Mouse (Mus musculus) CH12.LX (cell line): Measurements from ENCODE around the gene Slc35f2. TPM values are rescaled to one million over a fixed set of nuclear protein-coding genes. Genes with fewer than 3 reads are reported as not detected.

Experiments
- DNase-seq: peaks from one replicate; pipeline ENCODE4 v3.0.0-alpha.2; 2013; ENCODE audit errors: extremely low read depth
- H3K27ac ChIP-seq: 2 replicates; pipeline ENCODE4 v1.5.1; 2012; ENCODE audit warnings: low read depth, mild to moderate bottlenecking, control low read depth, moderate library complexity; ENCODE audit not compliant: insufficient read depth
- H3K27me3 ChIP-seq: replicated peaks from 2 replicates; pipeline ENCODE3; 2012; ENCODE audit warnings: inconsistent platforms
- H3K36me3 ChIP-seq, 2 experiments: replicated peaks in 1 of 2; 2 replicates each; pipeline versions ENCODE3 to v1.6.1; 2012; ENCODE audit warnings: inconsistent platforms in 1 of 2, low read length in 1 of 2, mild to moderate bottlenecking in 1 of 2, mixed read lengths in 1 of 2, moderate library complexity in 1 of 2; ENCODE audit not compliant: control insufficient read depth in 1 of 2, insufficient read depth in 1 of 2
- H3K4me1 ChIP-seq, 2 experiments: 2 replicates each; pipeline ENCODE4 v1.6.1; 2012; ENCODE audit warnings: inconsistent platforms in 1 of 2, moderate library complexity in 1 of 2; ENCODE audit not compliant: insufficient read depth in 2 of 2, control insufficient read depth in 1 of 2
- H3K4me2 ChIP-seq: 2 replicates; pipeline ENCODE4 v1.6.1; 2012; ENCODE audit warnings: low read depth, mild to moderate bottlenecking, control low read depth; ENCODE audit not compliant: poor library complexity, insufficient read depth, severe bottlenecking
- H3K4me3 ChIP-seq, 3 experiments: fragments of 150-350 bp in 1 of 3; sonication (generic) in 1 of 3; replicated peaks in 1 of 3; 2 replicates each; pipeline versions ENCODE3 to v1.5.1; 2011 to 2012; ENCODE audit warnings: low read depth in 2 of 3, low read length in 2 of 3, mild to moderate bottlenecking in 2 of 3, moderate library complexity in 2 of 3, control low read depth in 1 of 3, improper control_type of control experiment in 1 of 3, inconsistent platforms in 1 of 3, mixed read lengths in 1 of 3; ENCODE audit not compliant: poor library complexity in 1 of 3
- H3K79me2 ChIP-seq: replicated peaks from 2 replicates; pipeline ENCODE4 v1.6.1; 2012; ENCODE audit warnings: mild to moderate bottlenecking, moderate library complexity; ENCODE audit not compliant: control insufficient read depth, poor library complexity, insufficient read depth, severe bottlenecking; ENCODE audit errors: extremely low read depth
- H3K9ac ChIP-seq: 2 replicates; pipeline ENCODE4 v1.6.1; 2012; ENCODE audit warnings: low read depth, mild to moderate bottlenecking, control low read depth, moderate library complexity; ENCODE audit not compliant: insufficient read depth
- H3K9me3 ChIP-seq: replicated peaks from 2 replicates; pipeline ENCODE3; 2012; ENCODE audit warnings: low read length, inconsistent platforms, mixed read lengths
- BHLHE40 ChIP-seq: IDR thresholded peaks from 2 replicates; pipeline ENCODE4 v1.6.1; 2011; ENCODE audit warnings: mild to moderate bottlenecking, low read depth, low read length, improper control_type of control experiment
- CHD2 ChIP-seq: IDR thresholded peaks from 2 replicates; pipeline ENCODE4 v1.6.1; 2011; ENCODE audit warnings: low read length, improper control_type of control experiment
- CTCF ChIP-seq, 2 experiments: IDR thresholded peaks in 1 of 2; conservative IDR thresholded peaks in 1 of 2; 2 replicates each; pipeline ENCODE4 v1.5.1; 2011 to 2012; ENCODE audit warnings: low read depth in 2 of 2, low read length in 2 of 2, improper control_type of control experiment in 1 of 2, inconsistent platforms in 1 of 2, mild to moderate bottlenecking in 1 of 2, moderate library complexity in 1 of 2
- E2F4 ChIP-seq: IDR thresholded peaks from 2 replicates; pipeline ENCODE4 v1.6.1; 2011; ENCODE audit warnings: low read depth, low read length, improper control_type of control experiment; ENCODE audit not compliant: insufficient replicate concordance
- ELF1 ChIP-seq: IDR thresholded peaks from 2 replicates; pipeline ENCODE4 v1.6.1; 2014; ENCODE audit warnings: low read depth, mild to moderate bottlenecking, inconsistent platforms, low read length, improper control_type of control experiment
- ETS1 ChIP-seq: conservative IDR thresholded peaks from 2 replicates; pipeline ENCODE4 v1.6.1; 2012; ENCODE audit warnings: low read depth, mild to moderate bottlenecking, inconsistent platforms, low read length, improper control_type of control experiment, moderate library complexity
- GABPA ChIP-seq: IDR thresholded peaks from 2 replicates; pipeline ENCODE4 v1.6.1; 2012; ENCODE audit warnings: low read depth, low read length, improper control_type of control experiment, inconsistent platforms; ENCODE audit not compliant: insufficient replicate concordance
- IRF4 ChIP-seq: IDR thresholded peaks from 2 replicates; pipeline ENCODE4 v1.6.1; 2014; ENCODE audit warnings: low read depth, mild to moderate bottlenecking, inconsistent platforms, low read length, improper control_type of control experiment
- JUN ChIP-seq: IDR thresholded peaks from 2 replicates; pipeline ENCODE4 v1.6.1; 2011; ENCODE audit warnings: low read depth, mild to moderate bottlenecking, low read length, improper control_type of control experiment, moderate library complexity; ENCODE audit not compliant: insufficient read depth
- KAT2A ChIP-seq: IDR thresholded peaks from 2 replicates; pipeline ENCODE4 v1.6.1; 2012; ENCODE audit warnings: low read length, improper control_type of control experiment, inconsistent platforms; ENCODE audit not compliant: insufficient replicate concordance
- MAX ChIP-seq: IDR thresholded peaks from 2 replicates; pipeline ENCODE4 v1.6.1; 2011; ENCODE audit warnings: low read length, improper control_type of control experiment
- MAZ ChIP-seq: IDR thresholded peaks from 2 replicates; pipeline ENCODE4 v1.6.1; 2012; ENCODE audit warnings: low read depth, mild to moderate bottlenecking, inconsistent platforms, low read length, improper control_type of control experiment, moderate library complexity
- MYC ChIP-seq: IDR thresholded peaks from 2 replicates; pipeline ENCODE4 v1.6.1; 2011; ENCODE audit warnings: low read depth, mild to moderate bottlenecking, improper control_type of control experiment, low read length
- POLR2A ChIP-seq: IDR thresholded peaks from 2 replicates; pipeline ENCODE4 v1.6.1; 2011; ENCODE audit warnings: low read depth, mild to moderate bottlenecking, improper control_type of control experiment, low read length
- POLR2AphosphoS2 ChIP-seq: IDR thresholded peaks from 2 replicates; pipeline ENCODE4 v1.6.1; 2011; ENCODE audit warnings: low read depth, low read length, improper control_type of control experiment
- RAD21 ChIP-seq: IDR thresholded peaks from 2 replicates; pipeline ENCODE4 v1.6.1; 2011; ENCODE audit warnings: low read depth, mild to moderate bottlenecking, low read length, improper control_type of control experiment, moderate library complexity
- RCOR1 ChIP-seq: conservative IDR thresholded peaks from 2 replicates; pipeline ENCODE4 v1.6.1; 2012; ENCODE audit warnings: low read depth, mild to moderate bottlenecking, inconsistent platforms, low read length, improper control_type of control experiment
- SMC3 ChIP-seq: IDR thresholded peaks from 2 replicates; pipeline ENCODE4 v1.6.1; 2011; ENCODE audit warnings: low read depth, low read length, improper control_type of control experiment
- TCF12 ChIP-seq: IDR thresholded peaks from 2 replicates; pipeline ENCODE4 v1.6.1; 2014; ENCODE audit warnings: low read depth, mild to moderate bottlenecking, inconsistent platforms, low read length, improper control_type of control experiment
- UBTF ChIP-seq: IDR thresholded peaks from 2 replicates; pipeline ENCODE4 v1.6.1; 2012; ENCODE audit warnings: low read depth, mild to moderate bottlenecking, inconsistent platforms, low read length, improper control_type of control experiment, moderate library complexity
- USF1 ChIP-seq: IDR thresholded peaks from 2 replicates; pipeline ENCODE4 v1.6.1; 2014; ENCODE audit warnings: low read depth, mild to moderate bottlenecking, inconsistent platforms, low read length, improper control_type of control experiment
- USF2 ChIP-seq: conservative IDR thresholded peaks from 2 replicates; pipeline ENCODE4 v1.6.1; 2011; ENCODE audit warnings: low read depth, low read length, improper control_type of control experiment
- ZKSCAN1 ChIP-seq: IDR thresholded peaks from 2 replicates; pipeline ENCODE4 v1.6.1; 2012; ENCODE audit warnings: low read depth, inconsistent platforms, low read length, improper control_type of control experiment, borderline replicate concordance
- ZMIZ1 ChIP-seq: IDR thresholded peaks from 2 replicates; pipeline ENCODE4 v1.6.1; 2012; ENCODE audit warnings: low read depth, mild to moderate bottlenecking, inconsistent platforms, low read length, improper control_type of control experiment
- ZNF384 ChIP-seq: IDR thresholded peaks from 2 replicates; pipeline ENCODE4 v1.6.1; 2012; ENCODE audit warnings: low read depth, low read length, improper control_type of control experiment, inconsistent platforms
- dilution Hi-C: fragments of 300-500 bp; cut with MboI; formaldehyde crosslinking; loops from 2 replicates; pipeline ENCODE4 v1.14.3; 2020; ENCODE audit warnings: low sequenced_read_pairs; ENCODE audit not compliant: extremely low pct_unique_long_range_greater_than_20kb, extremely low pct_ligation_motif_present
- in situ Hi-C: fragments of 300-500 bp; cut with MboI; formaldehyde crosslinking; loops from 3 replicates; pipeline ENCODE4 v1.14.3; 2019; ENCODE audit warnings: low sequenced_read_pairs, low pct_ligation_motif_present, low pct_unique_long_range_greater_than_20kb, mixed read lengths
- polyA plus RNA-seq: library from polyadenylated mRNA; unstranded; fragments of >175 nt; gene quantifications from 2 replicates; pipeline ENCODE4 v1.2.1, GENCODE M21; 2012; ENCODE audit warnings: low read depth; ENCODE audit not compliant: insufficient read length
- total RNA-seq, 2 experiments: library from RNA; depleted of rRNA; stranded (reverse); fragments of 300-350 nt in 1 of 2; fragments of >200 nt in 1 of 2; gene quantifications; 2 replicates each; pipeline ENCODE4 v1.2.3; 2012 to 2014

Slc35f2 gene
- total and polyA plus RNA-seq, 3 experiments = 0.13 to 3.1 (median 0.47) TPM

DNA sequence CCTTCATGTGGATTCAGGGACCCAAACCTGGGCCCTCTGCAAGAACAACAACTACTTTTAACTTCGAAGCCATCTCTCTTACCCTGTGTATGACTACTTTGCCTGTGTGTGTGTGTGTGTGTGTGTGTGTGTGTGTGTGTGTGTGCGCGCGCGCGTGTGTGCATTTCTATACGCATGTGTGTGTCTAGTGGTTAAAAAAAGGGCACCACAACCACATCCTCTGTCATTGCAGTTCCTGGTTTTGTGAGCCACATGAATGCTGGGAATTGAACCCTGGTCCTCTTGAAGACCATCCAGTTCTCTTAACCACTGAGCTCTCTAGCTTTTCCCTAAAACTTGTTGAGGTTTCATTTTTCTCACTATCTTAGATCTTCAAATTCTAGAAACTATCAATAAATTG, 31.6 kb downstream of the Slc35f2 start:
- H3K4me2 ChIP-seq = no peak overlapping the region
- H3K9me3 ChIP-seq = no peaks in the 10 kb centered on the region
- H3K4me3 ChIP-seq = no peak overlapping the region
- no peak for DNase-seq
- H3K36me3 ChIP-seq = no peaks in the 10 kb centered on the region
- TF ChIP-seq BHLHE40 (no peak), KAT2A (no peak), MAX (no peak), USF2 (no peak), E2F4 (no peak), JUN (no peak), ELF1 (no peak), SMC3 (no peak), POLR2AphosphoS2 (no peak)
- H3K4me1 ChIP-seq = peaks cover 2 to 4% of the 10 kb centered on the region in 2 experiments; a peak in 2 of 4 replicates
- in situ Hi-C loops (no loop called here), dilution Hi-C loops (no loop called here)
- no peak overlapping the region for H3K9ac ChIP-seq
- H3K27ac ChIP-seq = no peak overlapping the region
- no peaks in the 10 kb centered on the region for H3K27me3 ChIP-seq
- H3K79me2 ChIP-seq = no peaks in the 10 kb centered on the region

DNA sequence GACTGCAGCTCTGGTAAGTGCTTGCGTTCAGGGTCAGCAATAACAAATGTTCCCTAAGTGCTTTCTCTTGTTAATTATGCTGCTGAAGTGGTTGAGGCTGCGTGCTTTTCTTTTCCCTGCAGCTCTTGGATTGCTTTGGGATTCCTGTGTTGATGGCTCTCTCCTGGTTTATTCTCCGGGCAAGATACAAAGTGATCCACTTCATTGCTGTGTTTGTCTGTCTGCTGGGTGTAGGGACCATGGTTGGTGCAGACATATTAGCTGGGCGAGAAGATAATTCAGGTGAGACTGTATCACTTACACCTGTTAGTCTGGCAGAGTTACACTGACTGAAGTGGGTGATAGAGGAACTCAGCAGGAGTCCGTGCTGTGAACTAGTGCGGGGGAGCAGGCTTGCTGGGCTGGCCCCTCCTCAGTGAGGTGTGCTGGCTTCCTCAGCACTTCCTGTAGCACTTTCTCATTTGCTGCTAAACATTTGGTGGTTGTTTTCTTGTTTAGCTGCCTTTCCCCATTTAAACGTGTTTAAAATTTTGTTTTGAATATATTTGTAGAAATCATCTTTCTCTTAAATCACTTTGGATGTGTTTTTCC, 35.3 kb downstream of the Slc35f2 start:
- Histone ChIP-seq H3K4me2 (peak overlapping the region; percentile 22; the same call in 1 of the 2 replicates), H3K27me3 (no peaks in the 10 kb centered on the region)
- TF ChIP-seq ZMIZ1 (no peak), ELF1 (peak; percentile 13; the same call in 1 of the 2 replicates)
- TF ChIP-seq, all 38 proteins: peak for 1
- DNase-seq = no peak
- in situ Hi-C loops (no loop called here), dilution Hi-C loops (no loop called here)
- no peak overlapping the region for H3K9ac ChIP-seq
- no peaks in the 10 kb centered on the region for H3K79me2 ChIP-seq
- no peak overlapping the region for H3K27ac ChIP-seq
- no peaks in the 10 kb centered on the region for H3K9me3 ChIP-seq
- H3K4me3 ChIP-seq = no peak overlapping the region
- no peaks in the 10 kb centered on the region for H3K36me3 ChIP-seq
- H3K4me1 ChIP-seq = peaks cover 2 to 4% of the 10 kb centered on the region in 2 experiments; a peak in 2 of 4 replicates

DNA sequence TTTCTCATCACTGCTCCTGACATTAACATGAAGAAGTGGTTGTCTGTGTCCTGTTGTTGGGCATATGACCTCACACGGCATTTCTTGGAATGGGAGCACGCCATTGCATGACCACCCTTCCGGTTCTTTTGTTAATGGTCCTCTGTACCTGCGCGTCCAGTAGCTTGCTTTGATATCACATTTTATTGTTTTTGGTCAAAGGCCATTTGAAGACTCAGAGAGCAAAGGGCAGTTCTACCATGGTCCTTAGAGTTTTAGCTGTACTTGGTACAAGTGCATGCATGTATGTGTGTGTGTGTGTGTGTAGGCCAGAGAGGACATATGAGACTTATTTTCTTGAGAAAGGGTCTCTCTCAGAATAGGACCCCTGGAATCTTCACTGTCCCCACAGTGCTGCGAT, 42.1 kb downstream of the Slc35f2 start:
- H3K4me1 ChIP-seq = no peaks in the 10 kb centered on the region

More for the DNA sequence above, 42.1 kb downstream of the Slc35f2 start:
- no peaks in the 10 kb centered on the region for H3K27me3 ChIP-seq
- no peaks in the 10 kb centered on the region for H3K79me2 ChIP-seq
- TF ChIP-seq UBTF (no peak), IRF4 (no peak), RCOR1 (no peak), ZMIZ1 (no peak), ZKSCAN1 (no peak), CTCF (conservative IDR thresholded peaks at IDR 0.05 in 1 of 2, IDR thresholded peaks at IDR 0.05 in 1 of 2; ENCODE audit: low read depth in 2 of 2, low read length in 2 of 2) (no peak), E2F4 (no peak), BHLHE40 (no peak), RAD21 (no peak), USF1 (no peak), MYC (no peak), MAZ (no peak), KAT2A (no peak), ZNF384 (no peak), TCF12 (no peak), POLR2A (no peak), GABPA (no peak), ETS1 (no peak), CHD2 (no peak)
- TF ChIP-seq, all 38 proteins: peak for 0
- no peak for DNase-seq
- in situ Hi-C loops = no loop called here
- Histone ChIP-seq H3K27ac (no peak overlapping the region), H3K4me3 (no peak overlapping the region), H3K36me3 (no peaks in the 10 kb centered on the region), H3K4me2 (no peak overlapping the region), H3K9ac (no peak overlapping the region), H3K9me3 (no peaks in the 10 kb centered on the region)
- dilution Hi-C loops = no loop called here
